Mouse (Mus musculus): ENCODE measurements around the gene Tango6.

- TF ChIP-seq MAX (IDR thresholded peaks at IDR 0.05; ENCODE audit: low read length) (no peak), ZC3H11A (IDR thresholded peaks at IDR 0.05; ENCODE audit: low read depth, low read length) (no peak), MAZ (IDR thresholded peaks at IDR 0.05; ENCODE audit: low read depth, low read length) (no peak), CTCF (conservative IDR thresholded peaks at IDR 0.05 in 1 of 2, IDR thresholded peaks at IDR 0.05 in 1 of 2; ENCODE audit: low read depth in 2 of 2, low read length in 2 of 2) (no peak), POLR2A (IDR thresholded peaks at IDR 0.05; ENCODE audit: low read depth, low read length) (no peak), MYC (IDR thresholded peaks at IDR 0.05; ENCODE audit: low read depth, low read length) (no peak), NELFE (IDR thresholded peaks at IDR 0.05; ENCODE audit: low read depth, low read length) (no peak), USF2 (conservative IDR thresholded peaks at IDR 0.05; ENCODE audit: low read depth, low read length) (no peak)
These were observed 136.7 kb downstream of the Tango6 start for GRCm38 (mm10) chr8:106819581-106819980.

Measured in CH12.LX (cell line).